Mouse (Mus musculus): ENCODE measurements around the gene Tcf25. TPM values are rescaled to one million over a fixed set of nuclear protein-coding genes. Genes with fewer than 3 reads are reported as not detected.
"Not testable (repeated sequence)": the region's sequence is repeated elsewhere in the genome, so short reads cannot be mapped to it uniquely, and the experiment has no call there.

The Tcf25 gene
- polyA plus RNA-seq, 1 experiment from 2014 or later = 182 TPM

DNA sequence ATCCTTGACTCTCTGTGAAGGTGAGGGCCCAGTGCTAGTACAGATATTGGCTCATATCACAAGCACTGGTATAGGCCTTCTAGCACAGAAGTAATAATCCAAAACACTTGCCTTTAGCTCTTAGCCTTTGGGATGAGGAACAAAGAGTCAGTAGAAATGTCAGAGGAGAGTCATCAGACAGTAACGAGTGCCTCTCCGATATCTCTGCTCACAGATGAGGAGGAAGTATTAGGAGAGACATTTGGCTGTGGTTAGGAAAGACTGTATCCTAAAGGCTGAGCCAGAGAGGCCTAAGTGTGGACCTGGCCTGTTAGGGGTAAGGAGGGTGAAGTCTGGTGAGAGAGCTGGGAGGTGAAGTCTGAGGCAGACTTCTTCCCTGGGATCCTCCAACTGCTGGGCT, 68.2 kb downstream of the Tcf25 start:
- ATAC-seq (ENCODE audit: insufficient read depth, low FRiP score, low read depth) = no peak
- 82% methylated on average over 2 of the region's 2 CpGs for WGBS

DNA sequence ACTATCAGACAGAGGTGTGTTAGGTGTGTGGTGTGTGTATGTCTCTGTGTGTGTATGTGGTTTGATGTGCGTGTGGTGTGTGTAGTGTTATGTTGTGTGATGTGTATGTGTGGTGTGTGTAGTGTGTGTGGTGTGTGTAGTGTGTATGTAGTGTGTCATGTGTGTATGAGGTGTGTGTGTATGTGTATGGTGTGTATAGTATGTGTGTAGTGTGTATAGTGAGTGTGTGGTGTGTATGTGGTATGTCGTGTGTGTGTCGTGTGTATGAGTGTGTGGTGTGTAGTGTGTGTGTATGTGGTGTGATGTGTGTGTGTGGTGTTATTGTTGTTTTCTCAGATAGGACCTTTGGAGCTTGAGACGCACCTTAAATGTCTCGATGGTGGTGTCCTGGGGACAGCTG, 68.8 kb downstream of the Tcf25 start:
- H3K9ac ChIP-seq = no peak overlapping the region
- H3K27me3 ChIP-seq (replicated peaks) = no peaks in the 10 kb centered on the region
- H3K4me2 ChIP-seq = peak overlapping the region; percentile 67; the same call in 1 of the 2 replicates
- H3K4me1 ChIP-seq = peaks cover 7% of the 10 kb centered on the region; the same call in 1 of the 2 replicates
- H3K27ac ChIP-seq = no peak overlapping the region
- H3K9me3 ChIP-seq = no peaks in the 10 kb centered on the region
- no peaks in the 10 kb centered on the region for H3K36me3 ChIP-seq
- peak overlapping the region; percentile 65; the same call in 1 of the 2 replicates for H3K4me3 ChIP-seq (replicated peaks)
- WGBS = 81% methylated on average over 5 of the region's 5 CpGs
- ATAC-seq (ENCODE audit: insufficient read depth, low FRiP score, low read depth) = 0 out of 2 replicates have a peak, but pooled peaks have one; percentile 21

More for the DNA sequence above, 68.2 kb downstream of the Tcf25 start:
- Histone ChIP-seq H3K9me3 (no peaks in the 10 kb centered on the region), H3K4me1 (peaks cover 7% of the 10 kb centered on the region; the same call in 1 of the 2 replicates), H3K27me3 (replicated peaks) (no peaks in the 10 kb centered on the region), H3K9ac (no peak overlapping the region), H3K4me3 (replicated peaks) (no peak overlapping the region), H3K36me3 (no peaks in the 10 kb centered on the region), H3K4me2 (no peak overlapping the region), H3K27ac (no peak overlapping the region)

DNA sequence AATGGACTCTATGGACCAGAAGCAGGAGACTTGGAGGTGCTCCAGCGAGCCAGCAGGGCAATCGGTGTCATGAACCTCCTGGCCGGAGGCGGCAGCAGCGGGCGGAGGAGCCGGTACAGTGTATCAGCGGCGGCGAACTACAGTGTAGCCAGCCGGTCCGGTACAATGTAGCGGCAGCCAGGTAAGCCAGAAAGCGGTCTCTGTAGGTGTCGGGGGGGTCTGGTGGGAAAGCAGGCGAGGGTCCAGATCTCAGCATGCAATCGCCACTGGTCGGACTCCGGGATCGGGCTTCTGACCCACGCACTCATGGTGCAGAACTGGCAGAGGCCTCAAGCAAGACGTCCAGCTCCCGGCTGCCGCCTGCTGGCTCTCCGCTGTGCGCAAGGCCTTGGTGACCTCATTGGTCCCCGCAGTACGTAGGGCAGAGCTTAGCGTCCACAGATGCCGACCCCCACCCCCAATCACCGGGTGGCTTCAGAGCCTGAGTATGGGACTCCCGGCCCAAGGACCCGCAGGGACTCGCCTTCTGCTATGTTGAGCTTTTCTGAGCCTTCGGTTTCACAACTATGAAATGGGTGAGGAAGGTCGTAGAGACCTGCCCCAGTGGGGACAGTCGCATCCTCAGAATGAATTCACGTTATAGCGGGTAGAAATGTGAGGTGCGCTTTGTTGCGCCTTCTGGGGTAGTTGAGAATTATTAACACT, 69.5 kb downstream of the Tcf25 start:
- 1% methylated on average over 41 of the region's 41 CpGs for WGBS

DNA sequence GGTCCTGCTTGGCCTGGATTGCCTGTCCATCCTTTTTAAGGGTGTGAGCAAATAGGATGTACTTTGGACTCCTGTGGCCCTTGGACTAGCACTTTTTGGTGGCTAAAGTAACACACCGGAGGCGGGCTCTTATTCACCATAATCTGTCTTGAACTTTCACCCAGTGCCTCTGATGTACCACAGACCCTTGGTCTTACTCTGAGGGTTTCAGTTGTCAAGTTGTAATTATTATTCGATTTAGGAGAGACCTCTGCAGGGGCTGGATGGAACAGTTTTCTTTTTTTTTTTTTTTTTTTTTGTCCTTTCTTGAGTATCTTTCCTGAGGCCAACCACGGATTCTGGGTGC, 70.0 kb downstream of the Tcf25 start:
- Histone ChIP-seq H3K9me3 (no peaks in the 10 kb centered on the region), H3K4me2 (peak overlapping the region; percentile 67), H3K27ac (no peak overlapping the region), H3K4me1 (peaks cover 7% of the 10 kb centered on the region; the same call in 1 of the 2 replicates), H3K4me3 (replicated peaks) (peak overlapping the region; percentile 65), H3K36me3 (no peaks in the 10 kb centered on the region), H3K9ac (no peak overlapping the region), H3K27me3 (replicated peaks) (no peaks in the 10 kb centered on the region)
- no peak for ATAC-seq (ENCODE audit: insufficient read depth, low FRiP score, low read depth)
- WGBS = 15% methylated on average over 4 of the region's 4 CpGs

More for the DNA sequence above, 69.5 kb downstream of the Tcf25 start:
- Histone ChIP-seq H3K27me3 (replicated peaks) (no peaks in the 10 kb centered on the region), H3K4me1 (peaks cover 7% of the 10 kb centered on the region; the same call in 1 of the 2 replicates), H3K36me3 (no peaks in the 10 kb centered on the region), H3K4me3 (replicated peaks) (peak overlapping the region; percentile 65), H3K4me2 (peak overlapping the region; percentile 67), H3K9ac (peak overlapping the region; percentile 61), H3K9me3 (no peaks in the 10 kb centered on the region), H3K27ac (peak overlapping the region; percentile 55; the same call in 1 of the 2 replicates)
- peak; percentile 92 for ATAC-seq (ENCODE audit: insufficient read depth, low FRiP score, low read depth)

DNA sequence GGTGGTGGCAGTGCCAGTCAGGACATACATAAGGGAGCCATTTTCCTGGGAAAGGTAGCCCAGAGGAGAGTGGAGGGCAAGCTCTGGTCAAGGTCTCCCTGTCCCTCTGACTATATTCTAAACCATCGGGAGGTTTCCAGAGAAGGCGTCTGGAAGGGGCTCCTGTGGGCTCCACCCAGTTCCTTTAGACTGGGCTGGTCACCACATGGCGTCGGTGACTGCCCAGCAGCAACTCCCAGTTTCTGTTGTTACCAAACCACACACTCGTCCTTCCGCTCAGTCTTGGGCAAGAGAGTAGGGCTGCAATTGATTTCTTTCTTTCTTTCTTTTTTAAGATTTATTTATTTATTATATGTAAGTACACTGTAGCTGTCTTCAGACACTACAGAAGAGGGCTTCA, 70.6 kb downstream of the Tcf25 start:
- no peak for ATAC-seq (ENCODE audit: insufficient read depth, low FRiP score, low read depth)
- H3K4me3 ChIP-seq (replicated peaks) = no peak overlapping the region
- H3K36me3 ChIP-seq = no peaks in the 10 kb centered on the region
- H3K27ac ChIP-seq = no peak overlapping the region
- no peaks in the 10 kb centered on the region for H3K9me3 ChIP-seq
- H3K4me1 ChIP-seq = peaks cover 7% of the 10 kb centered on the region; the same call in 1 of the 2 replicates
- H3K9ac ChIP-seq = no peak overlapping the region
- peak overlapping the region; percentile 67; the same call in 1 of the 2 replicates for H3K4me2 ChIP-seq
- H3K27me3 ChIP-seq (replicated peaks) = no peaks in the 10 kb centered on the region
- 79% methylated on average over 6 of the region's 6 CpGs for WGBS

DNA sequence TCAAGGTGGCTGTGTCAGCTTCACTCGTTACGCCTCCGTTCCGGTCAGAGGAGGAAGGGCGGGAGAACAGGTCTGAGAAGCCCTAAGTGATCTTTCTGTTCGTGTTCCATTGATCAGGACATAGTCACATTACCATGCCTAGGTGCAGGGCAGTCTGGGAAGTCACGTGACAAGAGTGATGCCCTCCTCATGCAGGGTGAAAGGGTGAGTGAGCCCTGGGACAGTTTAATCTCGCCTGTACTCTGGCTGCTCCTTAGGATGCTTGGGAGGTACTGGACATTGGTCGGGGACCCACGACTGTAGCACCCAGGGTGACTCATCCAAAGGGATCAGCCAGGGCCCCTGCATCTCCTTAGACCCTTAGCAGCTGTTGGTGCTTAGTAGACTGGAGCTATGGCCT, 72.4 kb downstream of the Tcf25 start:
- peaks cover 7% of the 10 kb centered on the region; the same call in 1 of the 2 replicates for H3K4me1 ChIP-seq
- H3K36me3 ChIP-seq = no peaks in the 10 kb centered on the region
- H3K9ac ChIP-seq = no peak overlapping the region
- WGBS = 81% methylated on average over 10 of the region's 10 CpGs
- no peaks in the 10 kb centered on the region for H3K27me3 ChIP-seq (replicated peaks)
- no peaks in the 10 kb centered on the region for H3K9me3 ChIP-seq
- no peak overlapping the region for H3K27ac ChIP-seq
- no peak overlapping the region for H3K4me3 ChIP-seq (replicated peaks)
- H3K4me2 ChIP-seq = no peak overlapping the region
- ATAC-seq (ENCODE audit: insufficient read depth, low FRiP score, low read depth) = no peak

DNA sequence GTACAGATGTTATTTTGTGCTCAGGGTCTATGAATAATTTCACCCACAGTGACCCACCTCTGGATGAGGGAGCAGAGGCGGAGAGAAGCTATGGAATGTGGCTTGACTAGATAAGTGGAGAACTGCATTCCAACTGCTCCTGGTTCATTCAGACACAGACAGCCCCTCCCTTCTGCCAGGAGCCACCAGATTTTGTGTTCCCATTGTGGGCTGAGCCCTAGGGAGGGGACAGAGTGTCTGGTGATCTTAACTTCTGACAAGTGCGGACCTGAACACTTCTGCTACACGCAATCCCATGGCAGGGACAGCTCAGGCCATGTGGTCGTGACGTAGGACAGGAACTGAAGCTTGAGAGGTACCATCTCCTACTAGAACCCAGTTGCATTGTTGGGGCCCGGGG, 73.2 kb downstream of the Tcf25 start:
- no peak overlapping the region for H3K9ac ChIP-seq
- ATAC-seq (ENCODE audit: insufficient read depth, low FRiP score, low read depth) = no peak
- H3K27ac ChIP-seq = no peak overlapping the region

DNA sequence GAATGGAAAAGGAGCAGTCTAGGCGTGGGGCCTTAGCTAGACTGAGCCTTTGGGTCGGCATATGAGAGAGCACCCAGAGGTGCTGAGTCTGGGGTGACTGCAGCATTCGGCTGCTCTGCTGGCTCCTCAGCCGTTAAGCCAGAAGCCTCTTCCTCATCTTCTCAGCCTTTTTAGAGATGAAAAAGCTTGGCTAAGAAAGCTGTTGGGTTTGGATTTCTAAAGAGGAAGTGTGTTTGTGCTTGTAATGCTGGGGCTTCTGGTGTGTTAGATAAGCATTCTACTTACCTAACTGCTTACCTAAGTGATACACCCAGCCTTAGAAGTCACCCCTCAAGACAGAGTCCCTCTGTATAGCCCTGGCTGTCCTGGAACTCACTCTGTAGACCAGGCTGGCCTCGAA, 77.2 kb downstream of the Tcf25 start:
- Histone ChIP-seq H3K27me3 (replicated peaks) (no peaks in the 10 kb centered on the region), H3K4me2 (no peak overlapping the region), H3K9ac (no peak overlapping the region), H3K4me3 (replicated peaks) (no peak overlapping the region), H3K9me3 (no peaks in the 10 kb centered on the region), H3K36me3 (peaks cover 21% of the 10 kb centered on the region), H3K27ac (no peak overlapping the region), H3K4me1 (no peaks in the 10 kb centered on the region)
- ATAC-seq (ENCODE audit: insufficient read depth, low FRiP score, low read depth) = no peak
- 81% methylated on average over 5 of the region's 5 CpGs for WGBS

More for the DNA sequence above, 73.2 kb downstream of the Tcf25 start:
- H3K9me3 ChIP-seq = no peaks in the 10 kb centered on the region
- WGBS = 74% methylated on average over 6 of the region's 6 CpGs
- no peak overlapping the region for H3K4me2 ChIP-seq
- no peaks in the 10 kb centered on the region for H3K27me3 ChIP-seq (replicated peaks)
- no peaks in the 10 kb centered on the region for H3K36me3 ChIP-seq
- peaks cover 7% of the 10 kb centered on the region; the same call in 1 of the 2 replicates for H3K4me1 ChIP-seq
- H3K4me3 ChIP-seq (replicated peaks) = no peak overlapping the region

DNA sequence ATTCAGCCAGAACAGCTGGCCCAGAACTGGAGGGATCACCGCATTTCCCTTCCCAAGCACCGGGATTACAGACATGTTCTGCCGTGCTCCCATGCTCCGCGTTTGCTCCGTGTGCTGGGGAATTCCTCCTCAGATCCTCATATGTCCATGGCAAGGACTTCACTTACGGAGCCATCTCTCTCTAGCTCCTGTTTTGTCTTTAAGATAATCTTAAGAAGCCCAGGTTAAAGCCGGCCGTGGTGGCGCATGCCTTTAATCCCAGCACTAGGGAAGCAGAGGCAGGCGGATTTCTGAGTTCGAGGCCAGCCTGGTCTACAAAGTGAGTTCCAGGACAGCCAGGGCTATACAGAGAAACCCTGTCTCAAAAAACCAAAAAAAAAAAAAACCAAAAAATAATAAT, 78.2 kb downstream of the Tcf25 start:
- H3K27ac ChIP-seq; H3K4me3 ChIP-seq (replicated peaks); H3K9ac ChIP-seq; H3K27me3 ChIP-seq (replicated peaks); H3K4me1 ChIP-seq; H3K9me3 ChIP-seq; H3K4me2 ChIP-seq; ATAC-seq (ENCODE audit: insufficient read depth, low FRiP score, low read depth): not testable (repeated sequence)
- WGBS = 93% methylated on average over 12 of the region's 12 CpGs
- peaks cover 24% of the 10 kb centered on the region for H3K36me3 ChIP-seq

DNA sequence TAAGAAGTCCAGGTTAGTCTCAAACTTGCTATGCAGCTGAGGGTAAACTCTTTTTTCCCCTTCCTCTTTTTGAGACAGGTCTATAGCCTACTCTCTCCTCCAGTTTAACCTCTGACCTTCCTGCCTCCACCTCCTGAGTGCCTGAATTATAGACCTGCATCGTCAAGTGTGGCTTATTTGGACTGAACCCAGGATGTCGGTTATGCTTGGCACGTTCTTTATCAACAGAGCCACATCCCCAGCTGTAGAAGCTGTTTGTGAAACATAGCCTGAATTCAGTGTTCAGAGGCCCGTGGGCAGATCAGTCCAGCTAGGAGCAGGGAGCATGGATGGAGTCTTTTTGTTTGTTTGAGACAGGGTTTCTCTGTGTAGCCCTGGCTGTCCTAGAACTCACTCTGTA, 78.6 kb downstream of the Tcf25 start:
- no peak overlapping the region for H3K9ac ChIP-seq
- ATAC-seq (ENCODE audit: insufficient read depth, low FRiP score, low read depth) = no peak
- no peak overlapping the region for H3K4me2 ChIP-seq
- WGBS = 78% methylated on average over 4 of the region's 4 CpGs
- no peak overlapping the region for H3K27ac ChIP-seq
- H3K36me3 ChIP-seq = peaks cover 24% of the 10 kb centered on the region
- no peak overlapping the region for H3K4me3 ChIP-seq (replicated peaks)
- no peaks in the 10 kb centered on the region for H3K4me1 ChIP-seq
- H3K9me3 ChIP-seq = no peaks in the 10 kb centered on the region
- no peaks in the 10 kb centered on the region for H3K27me3 ChIP-seq (replicated peaks)

DNA sequence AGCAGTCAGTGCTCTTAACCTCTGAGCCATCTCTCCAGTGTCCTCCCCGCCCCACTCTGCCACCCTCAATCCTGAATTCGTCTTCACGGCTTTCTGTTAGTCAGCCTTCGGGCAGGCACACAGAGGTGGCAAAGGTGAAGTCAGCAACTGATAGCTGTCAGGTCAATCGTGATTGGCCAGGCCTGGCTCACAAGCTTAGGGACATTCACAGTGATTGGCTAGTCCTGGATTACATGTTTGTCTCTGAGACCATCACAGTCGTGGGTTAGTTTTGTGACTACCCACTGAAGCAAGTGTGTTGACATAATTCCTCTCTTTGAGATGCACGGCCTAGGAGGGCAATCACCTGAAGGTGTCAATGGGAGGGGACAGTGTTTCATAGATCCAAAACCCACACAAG, 79.7 kb downstream of the Tcf25 start:
- Histone ChIP-seq H3K27ac (no peak overlapping the region), H3K9me3 (no peaks in the 10 kb centered on the region), H3K27me3 (replicated peaks) (no peaks in the 10 kb centered on the region), H3K36me3 (peaks cover 24% of the 10 kb centered on the region), H3K9ac (no peak overlapping the region), H3K4me3 (replicated peaks) (no peak overlapping the region), H3K4me1 (no peaks in the 10 kb centered on the region), H3K4me2 (no peak overlapping the region)
- no peak for ATAC-seq (ENCODE audit: insufficient read depth, low FRiP score, low read depth)
- 64% methylated on average over 7 of the region's 7 CpGs for WGBS

All from stomach, embryonic 15.5 days (tissue).